Mouse (Mus musculus) liver, embryonic 14.5 days (tissue): ENCODE data around the gene Phlda3. TPM values are rescaled to one million over a fixed set of nuclear protein-coding genes. Genes with fewer than 3 reads are reported as not detected.

Source experiments
- ATAC-seq: fragments of 200-750 bp; cut with Nextera tagmentation; 2 replicates; pipeline ENCODE4 v1.8.0; 2017; ENCODE audit warnings: moderate number of reproducible peaks, mild to moderate bottlenecking, moderate library complexity; ENCODE audit not compliant: insufficient read depth
- DNase-seq, 3 experiments: peaks; one replicate each; pipeline ENCODE4 v3.0.0-alpha.2; 2012 to 2013; ENCODE audit warnings: low read depth in 3 of 3, low spot score in 3 of 3
- H3K27ac ChIP-seq: fragments of 300-500 bp; sonication (generic); 2 replicates; pipeline ENCODE4 v1.5.1; 2014; ENCODE audit warnings: moderate library complexity, mild to moderate bottlenecking, control low read depth, inconsistent platforms
- H3K27me3 ChIP-seq: fragments of 300-500 bp; sonication (generic); 2 replicates; pipeline ENCODE4 v1.6.1; 2014; ENCODE audit warnings: mild to moderate bottlenecking, low read length, moderate library complexity; ENCODE audit not compliant: control insufficient read depth, insufficient read depth
- H3K36me3 ChIP-seq: fragments of 300-500 bp; sonication (generic); replicated peaks from 2 replicates; pipeline ENCODE4 v1.6.1; 2014; ENCODE audit warnings: low read depth; ENCODE audit not compliant: control insufficient read depth, insufficient read depth
- H3K4me1 ChIP-seq, 2 experiments: fragments of 200-500 bp in 1 of 2; fragments of 300-500 bp in 1 of 2; sonication (generic) in 1 of 2; replicated peaks; 2 replicates each; pipeline ENCODE4 v1.6.1; 2012 to 2014; ENCODE audit warnings: antibody characterized with exemption in 1 of 2, inconsistent platforms in 1 of 2, low read length in 1 of 2; ENCODE audit not compliant: control insufficient read depth in 2 of 2, insufficient read depth in 2 of 2
- H3K4me2 ChIP-seq: fragments of 300-500 bp; sonication (generic); 2 replicates; pipeline ENCODE4 v1.6.1; 2014; ENCODE audit warnings: low read depth, mild to moderate bottlenecking, control low read depth, moderate library complexity
- H3K4me3 ChIP-seq, 2 experiments: fragments of 200-500 bp in 1 of 2; fragments of 300-500 bp in 1 of 2; sonication (generic) in 1 of 2; 2 replicates each; pipeline ENCODE4 v1.5.1; 2012 to 2014; ENCODE audit warnings: low read depth in 2 of 2, low read length in 2 of 2, mild to moderate bottlenecking in 2 of 2, control low read depth in 1 of 2, inconsistent platforms in 1 of 2, moderate library complexity in 1 of 2; ENCODE audit not compliant: insufficient read depth in 1 of 2
- H3K9ac ChIP-seq: fragments of 300-500 bp; sonication (generic); replicated peaks from 2 replicates; pipeline ENCODE4 v1.6.1; 2014; ENCODE audit warnings: mild to moderate bottlenecking, control low read depth, moderate library complexity
- H3K9me3 ChIP-seq: fragments of 300-500 bp; sonication (generic); 2 replicates; pipeline ENCODE4 v1.6.1; 2016; ENCODE audit warnings: low read length, mixed read lengths; ENCODE audit not compliant: control insufficient read depth
- CTCF ChIP-seq: IDR thresholded peaks from 2 replicates; pipeline ENCODE4 v1.5.1; 2016; ENCODE audit warnings: antibody characterized with exemption, low read depth, control low read depth
- EP300 ChIP-seq: IDR thresholded peaks from 2 replicates; pipeline ENCODE4 v1.6.1; 2016; ENCODE audit warnings: antibody characterized with exemption, low read depth
- WGBS: fragments of 180-500 bp; shearing (Covaris S2); extraction: QIAGEN DNeasy Blood & Tissue Kit; methylation state at CpG from one replicate; pipeline ENCODE4 v1.1.7; 2014; ENCODE audit not compliant: insufficient replicate concordance; 5-methylcytosine and 5-hydroxymethylcytosine counted together
- polyA plus RNA-seq, 2 experiments: library from polyadenylated mRNA; depleted of rRNA in 1 of 2; stranded (reverse) in 1 of 2; unstranded in 1 of 2; fragments of >200 nt; fragmentation: Nextera tagmentation in 1 of 2; extraction: Ambion mirVana in 1 of 2; gene quantifications; 2 replicates each; pipeline versions ENCODE4 v1.2.1 to v1.2.3; 2012 to 2014

Gene Phlda3
- polyA plus RNA-seq, 2 experiments: 3.2 to 5.2 TPM

DNA sequence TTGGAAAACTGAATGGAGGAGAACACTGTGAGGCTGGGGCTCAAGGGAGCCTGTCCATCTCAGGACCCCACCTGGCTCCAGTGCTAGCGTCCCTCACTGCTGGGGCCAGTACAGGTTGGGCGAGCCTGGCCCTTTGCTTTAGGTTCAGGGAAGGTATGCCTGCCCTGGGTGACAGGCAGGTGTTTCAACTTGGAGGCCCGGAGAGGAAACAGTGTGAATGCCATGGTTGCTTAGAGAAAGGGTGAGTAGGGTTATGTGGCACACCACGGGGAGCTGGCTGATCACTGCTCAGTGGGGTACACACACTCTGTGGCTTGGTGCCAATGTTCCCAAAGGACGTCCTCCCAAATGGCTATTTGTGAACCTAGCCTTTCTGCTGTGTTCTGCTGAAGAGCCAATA is 48.6 kb downstream of the Phlda3 start:
- H3K27ac ChIP-seq: no peak overlapping the region
- ATAC-seq: no peak
- no peak overlapping the region for H3K9ac ChIP-seq
- H3K4me2 ChIP-seq: no peak overlapping the region
- H3K36me3 ChIP-seq: no peaks in the 10 kb centered on the region
- H3K27me3 ChIP-seq: peaks cover 36% of the 10 kb centered on the region
- TF ChIP-seq EP300: no peak
- no peak for TF ChIP-seq CTCF
- H3K9me3 ChIP-seq: no peaks in the 10 kb centered on the region
- DNase-seq: no peak
- 0 out of 4 replicates have a peak, but pooled peaks cover 0 to 3% of the 10 kb centered on the region in 2 experiments for H3K4me1 ChIP-seq
- WGBS: 49% methylated on average over 5 of the region's 5 CpGs
- no peak overlapping the region for H3K4me3 ChIP-seq

DNA sequence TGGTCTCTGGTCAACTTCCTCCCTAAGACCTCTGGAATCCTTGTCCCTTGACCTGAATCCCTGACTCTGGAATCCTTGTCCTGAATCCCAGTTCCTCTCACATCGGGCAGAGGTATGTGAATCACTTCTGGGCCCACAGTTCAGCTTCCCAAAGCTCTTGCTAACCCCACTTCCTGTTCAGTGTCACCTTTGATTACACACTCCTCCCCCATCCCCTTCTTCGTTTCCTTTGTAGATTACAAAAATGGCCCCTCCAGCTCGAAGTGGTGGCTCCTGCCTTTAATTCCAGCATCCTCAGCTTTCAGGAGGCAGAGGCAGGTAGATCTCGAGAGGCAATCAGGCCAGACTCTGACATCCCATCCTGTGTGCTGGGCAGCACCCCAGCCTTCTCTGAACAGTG is 51.7 kb downstream of the Phlda3 start:
- TF ChIP-seq CTCF (no peak), EP300 (no peak)
- Histone ChIP-seq H3K9ac (no peak overlapping the region), H3K9me3 (no peaks in the 10 kb centered on the region), H3K36me3 (no peaks in the 10 kb centered on the region), H3K27ac (no peak overlapping the region), H3K4me1 (no peaks in the 10 kb centered on the region), H3K4me2 (no peak overlapping the region), H3K4me3 (no peak overlapping the region), H3K27me3 (peaks cover 44% of the 10 kb centered on the region)
- 19% methylated on average over 4 of the region's 4 CpGs for WGBS
- ATAC-seq: no peak
- DNase-seq: no peak

- ATAC-seq (no peak), DNase-seq (no peak)
- Histone ChIP-seq H3K9ac (no peak within 1 kb of the TSS; the same call in 1 of the 2 replicates), H3K4me2 (peak within 1 kb of the TSS; percentile 55), H3K36me3 (no peaks in the 10 kb centered on the region), H3K4me3 (peak within 1 kb of the TSS; percentile 22 to 37; a peak in 2 of 4 replicates), H3K9me3 (no peaks in the 10 kb centered on the region), H3K27ac (no peak within 1 kb of the TSS), H3K27me3 (peaks cover 44% of the 10 kb centered on the region), H3K4me1 (no peaks in the 10 kb centered on the region)
- TF ChIP-seq CTCF: no peak
- TF ChIP-seq EP300: no peak
- under 1% methylated on average over 63 of the region's 63 CpGs for WGBS
Measured at GRCm38 (mm10) chr1:135818481-135819086, 52.7 kb downstream of the Phlda3 start, which contains the start of gene Lad1. Lad1 (plus strand) TSS chr1:135818598.

Other genes with a start within 250 kb of the Phlda3 start
- 1.3 and 1.5 TPM in 2 replicates for gene Nav1, start 158.8 kb upstream of the Phlda3 start, polyA plus RNA-seq (2012; rRNA removed)
- 1.0 and 1.8 TPM in 2 replicates for gene Nav1, start 158.8 kb upstream of the Phlda3 start, polyA plus RNA-seq (2014; fragmentation: Nextera tagmentation; extraction: Ambion mirVana)
- gene Csrp1, start 46.1 kb upstream of the Phlda3 start, polyA plus RNA-seq (2012; rRNA removed): 35.7 and 38.2 TPM in 2 replicates
- gene Csrp1, start 46.1 kb upstream of the Phlda3 start, polyA plus RNA-seq (2014; fragmentation: Nextera tagmentation; extraction: Ambion mirVana): 33.8 and 34.7 TPM in 2 replicates
- 0.95 and 1.3 TPM in 2 replicates for gene Tnni1, start 13.3 kb downstream of the Phlda3 start, polyA plus RNA-seq (2012; rRNA removed)
- 1.5 and 1.7 TPM in 2 replicates for gene Tnni1, start 13.3 kb downstream of the Phlda3 start, polyA plus RNA-seq (2014; fragmentation: Nextera tagmentation; extraction: Ambion mirVana)
- 0.12 and 0.30 TPM in 2 replicates for gene Lad1, start 52.5 kb downstream of the Phlda3 start, polyA plus RNA-seq (2012; rRNA removed)
- 0.13 and 0.14 TPM in 2 replicates for gene Lad1, start 52.5 kb downstream of the Phlda3 start, polyA plus RNA-seq (2014; fragmentation: Nextera tagmentation; extraction: Ambion mirVana)
- 0.16 and 0.68 TPM in 2 replicates for gene Tnnt2, start 70.2 kb downstream of the Phlda3 start, polyA plus RNA-seq (2012; rRNA removed)
- gene Tnnt2, start 70.2 kb downstream of the Phlda3 start, polyA plus RNA-seq (2014; fragmentation: Nextera tagmentation; extraction: Ambion mirVana): 0.19 and 0.39 TPM in 2 replicates
- 0.01 and 0.02 TPM in 2 replicates for gene Pkp1, start 153.1 kb downstream of the Phlda3 start, polyA plus RNA-seq (2012; rRNA removed)
- not detected in 2 replicates for gene Pkp1, start 153.1 kb downstream of the Phlda3 start, polyA plus RNA-seq (2014; fragmentation: Nextera tagmentation; extraction: Ambion mirVana)
- not detected in 2 replicates for gene Igfn1, start 240.2 kb downstream of the Phlda3 start, polyA plus RNA-seq (2012; rRNA removed)
- gene Igfn1, start 240.2 kb downstream of the Phlda3 start, polyA plus RNA-seq (2014; fragmentation: Nextera tagmentation; extraction: Ambion mirVana): not detected in 2 replicates
- gene Tmem9, start 242.0 kb downstream of the Phlda3 start, polyA plus RNA-seq (2012; rRNA removed): 43.9 and 44.4 TPM in 2 replicates
- gene Tmem9, start 242.0 kb downstream of the Phlda3 start, polyA plus RNA-seq (2014; fragmentation: Nextera tagmentation; extraction: Ambion mirVana): 42.4 and 44.2 TPM in 2 replicates